Mouse (Mus musculus): ENCODE data around the gene Myo1d. TPM values are rescaled to one million over a fixed set of nuclear protein-coding genes. Genes with fewer than 3 reads are reported as not detected.

The Myo1d gene
- total RNA-seq, 2 experiments from 2014 or later = 5.6 to 7.0 TPM

GRCm38 (mm10) chr11:80507791-80508190 lies 272.0 kb downstream of the Myo1d start:
- intact Hi-C loops (cut with DNase I) = loop anchor here (2.0 to 5.0 kb wide), 2 partner anchors 45 to 59 kb away; no protein-coding TSS in a partner anchor
- no peak for TF ChIP-seq CTCF (IDR thresholded peaks at IDR 0.05)
- Histone ChIP-seq H3K27ac (peak overlapping the region; percentile 86; the same call in 1 of the 2 replicates), H3K4me3 (no peak overlapping the region)
- DNase-seq (ENCODE audit: extremely low spot score in 1 of 2, low spot score in 2 of 2) = no peak

- intact Hi-C loops (cut with DNase I) = loop anchor here (2.0 to 5.0 kb wide), 2 partner anchors 46 to 60 kb away; no protein-coding TSS in a partner anchor
- TF ChIP-seq CTCF (IDR thresholded peaks at IDR 0.05) = no peak
- Histone ChIP-seq H3K27ac (peak overlapping the region; percentile 87), H3K4me3 (no peak overlapping the region)
- no peak for DNase-seq (ENCODE audit: extremely low spot score in 1 of 2, low spot score in 2 of 2)
These were observed 273.3 kb downstream of the Myo1d start for GRCm38 (mm10) chr11:80506483-80506882.

- TF ChIP-seq CTCF (IDR thresholded peaks at IDR 0.05) = no peak
- DNase-seq (ENCODE audit: extremely low spot score in 1 of 2, low spot score in 2 of 2) = no peak
- Histone ChIP-seq H3K4me3 (no peak overlapping the region), H3K27ac (peak overlapping the region; percentile 87)
- intact Hi-C loops (cut with DNase I) = loop anchor here (5.0 kb wide), 1 partner anchor 47 kb away; no protein-coding TSS in a partner anchor
These were observed 274.2 kb downstream of the Myo1d start for GRCm38 (mm10) chr11:80505581-80505980.

GRCm38 (mm10) chr11:80504519-80505385 lies 275.1 kb downstream of the Myo1d start:
- Histone ChIP-seq H3K4me3 (no peak overlapping the region), H3K27ac (peak overlapping the region; percentile 87)
- intact Hi-C loops (cut with DNase I) = loop anchor here (1.0 to 5.0 kb wide), 3 partner anchors 17 to 99 kb away; no protein-coding TSS in a partner anchor
- TF ChIP-seq CTCF (IDR thresholded peaks at IDR 0.05) = no peak
- DNase-seq (ENCODE audit: extremely low spot score in 1 of 2, low spot score in 2 of 2) = no peak

GRCm38 (mm10) chr11:80503726-80504452 lies 275.9 kb downstream of the Myo1d start:
- no peak overlapping the region for H3K4me3 ChIP-seq
- intact Hi-C loops (cut with DNase I) = loop anchor here (1.0 kb wide), 2 partner anchors 17 to 99 kb away; no protein-coding TSS in a partner anchor
- TF ChIP-seq CTCF (IDR thresholded peaks at IDR 0.05) = no peak; the same call in none of the 2 replicates
- peak overlapping the region; percentile 98 for H3K27ac ChIP-seq
- peak; percentile 84 to 91 for DNase-seq (ENCODE audit: extremely low spot score in 1 of 2, low spot score in 2 of 2)

- intact Hi-C loops (cut with DNase I) = no loop called here
- TF ChIP-seq CTCF (IDR thresholded peaks at IDR 0.05) = no peak
- no peak for DNase-seq (ENCODE audit: extremely low spot score in 1 of 2, low spot score in 2 of 2)
- H3K27ac ChIP-seq = peak overlapping the region; percentile 98
- H3K4me3 ChIP-seq = no peak overlapping the region
These were observed 276.5 kb downstream of the Myo1d start for GRCm38 (mm10) chr11:80503281-80503680.

- no peak for DNase-seq (ENCODE audit: extremely low spot score in 1 of 2, low spot score in 2 of 2)
- intact Hi-C loops (cut with DNase I) = no loop called here
- TF ChIP-seq CTCF (IDR thresholded peaks at IDR 0.05) = no peak
- H3K27ac ChIP-seq = peak overlapping the region; percentile 80
- H3K4me3 ChIP-seq = no peak overlapping the region
These were observed 280.3 kb downstream of the Myo1d start for GRCm38 (mm10) chr11:80499550-80499952.

GRCm38 (mm10) chr11:80498328-80499070 lies 281.3 kb downstream of the Myo1d start:
- Histone ChIP-seq H3K27ac (peak overlapping the region; percentile 80), H3K4me3 (no peak overlapping the region)
- intact Hi-C loops (cut with DNase I) = no loop called here
- DNase-seq (ENCODE audit: extremely low spot score in 1 of 2, low spot score in 2 of 2) = no peak
- TF ChIP-seq CTCF (IDR thresholded peaks at IDR 0.05) = no peak

- no peak for TF ChIP-seq CTCF (IDR thresholded peaks at IDR 0.05)
- no peak for DNase-seq (ENCODE audit: extremely low spot score in 1 of 2, low spot score in 2 of 2)
- H3K27ac ChIP-seq = peak overlapping the region; percentile 80; the same call in 1 of the 2 replicates
- intact Hi-C loops (cut with DNase I) = no loop called here
- no peak overlapping the region for H3K4me3 ChIP-seq
These were observed 282.5 kb downstream of the Myo1d start for GRCm38 (mm10) chr11:80497225-80497919.

GRCm38 (mm10) chr11:80496640-80497039 lies 283.2 kb downstream of the Myo1d start:
- intact Hi-C loops (cut with DNase I) = no loop called here
- no peak for TF ChIP-seq CTCF (IDR thresholded peaks at IDR 0.05)
- no peak for DNase-seq (ENCODE audit: extremely low spot score in 1 of 2, low spot score in 2 of 2)
- no peak overlapping the region for H3K4me3 ChIP-seq
- H3K27ac ChIP-seq = peak overlapping the region; percentile 66

GRCm38 (mm10) chr11:80495972-80496371 lies 283.9 kb downstream of the Myo1d start:
- TF ChIP-seq CTCF (IDR thresholded peaks at IDR 0.05) = no peak
- no peak for DNase-seq (ENCODE audit: extremely low spot score in 1 of 2, low spot score in 2 of 2)
- peak overlapping the region; percentile 66 for H3K27ac ChIP-seq
- no peak overlapping the region for H3K4me3 ChIP-seq
- intact Hi-C loops (cut with DNase I) = no loop called here

Measured in left cerebral cortex, adult 2 months (tissue).